Mouse (Mus musculus) midbrain, embryonic 11.5 days (tissue): Measurements from ENCODE around the gene Zbtb46. TPM values are rescaled to one million over a fixed set of nuclear protein-coding genes. Genes with fewer than 3 reads are reported as not detected.

Source experiments
- ATAC-seq: fragments of 200-750 bp; cut with Nextera tagmentation; 2 replicates; pipeline ENCODE4 v1.8.0; 2017; ENCODE audit warnings: moderate TSS enrichment, moderate library complexity; ENCODE audit not compliant: low FRiP score
- DNase-seq: peaks from one replicate; pipeline ENCODE4 v3.0.0; 2015; ENCODE audit warnings: low spot score; ENCODE audit errors: missing footprints
- H3K27ac ChIP-seq: fragments of 300-500 bp; sonication (generic); 2 replicates; pipeline ENCODE4 v1.5.1; 2014; ENCODE audit warnings: low read depth, low read length
- H3K27me3 ChIP-seq: fragments of 300-500 bp; sonication (generic); 2 replicates; pipeline ENCODE4 v1.6.1; 2014; ENCODE audit warnings: mild to moderate bottlenecking, low read length, moderate library complexity, mixed read lengths; ENCODE audit not compliant: control insufficient read depth, insufficient read depth
- H3K36me3 ChIP-seq: fragments of 300-500 bp; sonication (generic); 2 replicates; pipeline ENCODE4 v1.6.1; 2014; ENCODE audit warnings: mild to moderate bottlenecking, low read length, moderate library complexity, mixed read lengths; ENCODE audit not compliant: control insufficient read depth, insufficient read depth
- H3K4me1 ChIP-seq: fragments of 300-500 bp; sonication (generic); 2 replicates; pipeline ENCODE4 v1.6.1; 2014; ENCODE audit warnings: low read length; ENCODE audit not compliant: control insufficient read depth, insufficient read depth
- H3K4me2 ChIP-seq: fragments of 300-500 bp; sonication (generic); 2 replicates; pipeline ENCODE4 v1.6.1; 2014; ENCODE audit warnings: mild to moderate bottlenecking, moderate library complexity
- H3K4me3 ChIP-seq: fragments of 300-500 bp; sonication (generic); 2 replicates; pipeline ENCODE4 v1.5.1; 2014; ENCODE audit warnings: low read depth, low read length
- H3K9ac ChIP-seq: fragments of 300-500 bp; sonication (generic); 2 replicates; pipeline ENCODE4 v1.6.1; 2014; ENCODE audit warnings: low read length
- H3K9me3 ChIP-seq: fragments of 300-500 bp; sonication (generic); 2 replicates; pipeline ENCODE4 v1.6.1; 2016; ENCODE audit warnings: low read length; ENCODE audit not compliant: control insufficient read depth
- WGBS: fragments of 180-500 bp; shearing (Covaris S2); extraction: QIAGEN DNeasy Blood & Tissue Kit; methylation state at CpG from one replicate; pipeline ENCODE4 v1.1.7; 2014; 5-methylcytosine and 5-hydroxymethylcytosine counted together
- polyA plus RNA-seq: library from polyadenylated mRNA; unstranded; fragments of >200 nt; fragmentation: Nextera tagmentation; extraction: Ambion mirVana; gene quantifications from 2 replicates; pipeline ENCODE4 v1.2.1, GENCODE M21; 2014

Zbtb46 gene
- polyA plus RNA-seq, 1 experiment from 2014 or later, result 16.5 TPM

GRCm38 (mm10) chr2:181364860-181365596 is 94.2 kb downstream of the Zbtb46 start, which contains the start of the genes Zgpat and Arfrp1:
Gene Zgpat, plus strand, starts transcription at chr2:181364928.
Gene Arfrp1, minus strand, starts transcription at chr2:181365404.
- peak within 1 kb of the TSS; percentile 88 for H3K4me3 ChIP-seq
- peak within 1 kb of the TSS; percentile 94 for H3K4me2 ChIP-seq
- ATAC-seq, result peak; percentile 95
- peak within 1 kb of the TSS; percentile 90 for H3K9ac ChIP-seq
- peaks cover 10% of the 10 kb centered on the region for H3K36me3 ChIP-seq
- WGBS, result under 1% methylated on average over 71 of the region's 71 CpGs
- no peaks in the 10 kb centered on the region for H3K9me3 ChIP-seq
- no peaks in the 10 kb centered on the region for H3K27me3 ChIP-seq
- peak within 1 kb of the TSS; percentile 83 for H3K27ac ChIP-seq
- DNase-seq, result peak; percentile 98
- peaks cover 21% of the 10 kb centered on the region for H3K4me1 ChIP-seq

GRCm38 (mm10) chr2:181364487-181364859 is 94.8 kb downstream of the Zbtb46 start:
- WGBS, result 13% methylated on average over 14 of the region's 14 CpGs
- Histone ChIP-seq H3K36me3 (peaks cover 6% of the 10 kb centered on the region; the same call in 1 of the 2 replicates), H3K4me3 (peak overlapping the region; percentile 88), H3K27me3 (no peaks in the 10 kb centered on the region), H3K4me2 (peak overlapping the region; percentile 94), H3K4me1 (peaks cover 21% of the 10 kb centered on the region), H3K27ac (no peak overlapping the region), H3K9me3 (no peaks in the 10 kb centered on the region), H3K9ac (peak overlapping the region; percentile 90)
- DNase-seq (peak; percentile 83), ATAC-seq (no peak; the same call in 1 of the 2 replicates)

- 83% methylated on average over 3 of the region's 3 CpGs for WGBS
- peak overlapping the region; percentile 90 for H3K9ac ChIP-seq
- H3K4me2 ChIP-seq, result peak overlapping the region; percentile 94
- H3K27me3 ChIP-seq, result no peaks in the 10 kb centered on the region
- H3K27ac ChIP-seq, result no peak overlapping the region
- H3K36me3 ChIP-seq, result peaks cover 10% of the 10 kb centered on the region
- no peaks in the 10 kb centered on the region for H3K9me3 ChIP-seq
- DNase-seq (peak; percentile 56), ATAC-seq (no peak)
- H3K4me1 ChIP-seq, result peaks cover 21% of the 10 kb centered on the region
- H3K4me3 ChIP-seq, result peak overlapping the region; percentile 88
Measured at GRCm38 (mm10) chr2:181363946-181364345, 95.3 kb downstream of the Zbtb46 start.

- WGBS, result 81% methylated on average over 3 of the region's 3 CpGs
- H3K36me3 ChIP-seq, result peaks cover 20% of the 10 kb centered on the region
- ATAC-seq, result no peak
Measured at GRCm38 (mm10) chr2:181356780-181357179, 102.4 kb downstream of the Zbtb46 start.

GRCm38 (mm10) chr2:181342766-181343165 is 116.5 kb downstream of the Zbtb46 start:
- Histone ChIP-seq H3K4me3 (no peak overlapping the region), H3K27me3 (no peaks in the 10 kb centered on the region), H3K36me3 (peaks cover 31% of the 10 kb centered on the region), H3K4me1 (no peaks in the 10 kb centered on the region), H3K9ac (no peak overlapping the region), H3K4me2 (no peak overlapping the region), H3K27ac (no peak overlapping the region), H3K9me3 (no peaks in the 10 kb centered on the region)
- 94% methylated on average over 6 of the region's 6 CpGs for WGBS
- ATAC-seq, result no peak
- no peak for DNase-seq

More at GRCm38 (mm10) chr2:181356780-181357179, 102.4 kb downstream of the Zbtb46 start:
- DNase-seq, result peak; percentile 77
- no peaks in the 10 kb centered on the region for H3K27me3 ChIP-seq
- H3K9ac ChIP-seq, result no peak overlapping the region
- H3K4me1 ChIP-seq, result no peaks in the 10 kb centered on the region
- no peak overlapping the region for H3K4me2 ChIP-seq
- H3K9me3 ChIP-seq, result no peaks in the 10 kb centered on the region
- no peak overlapping the region for H3K4me3 ChIP-seq
- H3K27ac ChIP-seq, result no peak overlapping the region

GRCm38 (mm10) chr2:181340426-181340825 is 118.8 kb downstream of the Zbtb46 start:
- peaks cover 30% of the 10 kb centered on the region for H3K36me3 ChIP-seq

More at GRCm38 (mm10) chr2:181340426-181340825, 118.8 kb downstream of the Zbtb46 start:
- no peaks in the 10 kb centered on the region for H3K27me3 ChIP-seq
- 84% methylated on average over 4 of the region's 4 CpGs for WGBS
- no peak overlapping the region for H3K4me2 ChIP-seq
- no peak for ATAC-seq
- H3K9ac ChIP-seq, result no peak overlapping the region
- DNase-seq, result no peak
- no peak overlapping the region for H3K27ac ChIP-seq
- H3K9me3 ChIP-seq, result no peaks in the 10 kb centered on the region
- H3K4me1 ChIP-seq, result no peaks in the 10 kb centered on the region
- no peak overlapping the region for H3K4me3 ChIP-seq

Other genes with a start within 250 kb of the Zbtb46 start
- gene Srms, start 246.2 kb downstream of the Zbtb46 start, polyA plus RNA-seq, result 0.14 TPM in 1 of 2 replicates, not detected in the other
- 0.15 TPM in 2 replicates for gene Fndc11, start 239.4 kb downstream of the Zbtb46 start, polyA plus RNA-seq
- gene Helz2, start 217.4 kb downstream of the Zbtb46 start, polyA plus RNA-seq, result 0.44 and 0.56 TPM in 2 replicates
- 18.9 and 19.7 TPM in 2 replicates for gene Gmeb2, start 171.4 kb downstream of the Zbtb46 start, polyA plus RNA-seq
- gene Stmn3, start 144.9 kb downstream of the Zbtb46 start, polyA plus RNA-seq, result 357 and 359 TPM in 2 replicates
- 50.8 and 57.8 TPM in 2 replicates for gene Rtel1, start 139.7 kb downstream of the Zbtb46 start, polyA plus RNA-seq
- gene Zgpat, start 94.5 kb downstream of the Zbtb46 start, polyA plus RNA-seq, result 34.5 and 36.8 TPM in 2 replicates
- gene Arfrp1, start 94.0 kb downstream of the Zbtb46 start, polyA plus RNA-seq, result 54.2 and 60.9 TPM in 2 replicates
- 19.7 TPM in 2 replicates for gene Lime1, start 79.3 kb downstream of the Zbtb46 start, polyA plus RNA-seq
- gene Abhd16b, start 33.8 kb upstream of the Zbtb46 start, polyA plus RNA-seq, result 0.15 and 0.21 TPM in 2 replicates
- gene Tpd52l2, start 37.7 kb upstream of the Zbtb46 start, polyA plus RNA-seq, result 146 and 149 TPM in 2 replicates
- 93.6 and 102 TPM in 2 replicates for gene Dnajc5, start 61.1 kb upstream of the Zbtb46 start, polyA plus RNA-seq
- gene Uckl1, start 125.5 kb upstream of the Zbtb46 start, polyA plus RNA-seq, result 46.4 and 50.2 TPM in 2 replicates
- gene Prpf6, start 132.4 kb upstream of the Zbtb46 start, polyA plus RNA-seq, result 77.0 and 82.6 TPM in 2 replicates
- gene Zfp512b, start 133.4 kb upstream of the Zbtb46 start, polyA plus RNA-seq, result 24.6 and 27.0 TPM in 2 replicates
- gene Samd10, start 139.8 kb upstream of the Zbtb46 start, polyA plus RNA-seq, result 63.4 and 64.4 TPM in 2 replicates
- gene Gm29797, start 197.6 kb upstream of the Zbtb46 start, polyA plus RNA-seq, result not detected in 2 replicates
- 12.5 and 14.6 TPM in 2 replicates for gene Sox18, start 212.2 kb upstream of the Zbtb46 start, polyA plus RNA-seq
- 15.5 and 16.0 TPM in 2 replicates for gene Tcea2, start 220.9 kb upstream of the Zbtb46 start, polyA plus RNA-seq
- 61.6 and 65.4 TPM in 2 replicates for gene Rgs19, start 234.6 kb upstream of the Zbtb46 start, polyA plus RNA-seq
- not detected in 2 replicates for gene Lkaaear1, start 239.0 kb upstream of the Zbtb46 start, polyA plus RNA-seq